Mouse (Mus musculus) erythroblast, adult 5-6 weeks (primary cell): ENCODE results near the gene Emc10. TPM values are rescaled to one million over a fixed set of nuclear protein-coding genes. Genes with fewer than 3 reads are reported as not detected.

ENCODE experiments used
- ATAC-seq: replicated peaks from 2 replicates; pipeline ENCODE4 v1.8.0; 2016; ENCODE audit warnings: moderate number of reproducible peaks, mild to moderate bottlenecking, moderate TSS enrichment, inconsistent platforms; ENCODE audit not compliant: poor library complexity, low FRiP score, severe bottlenecking
- total RNA-seq, 2 experiments: library from RNA; stranded (forward) in 1 of 2; stranded (reverse) in 1 of 2; fragments of 150-400 nt in 1 of 2; fragments of 200-764, 138-1000 nt in 1 of 2; gene quantifications; 2 replicates each; pipeline versions ENCODE4 v1.2.3 to v1.2.4; 2015 to 2017; ENCODE audit warnings: low replicate concordance in 2 of 2

The Emc10 gene
- total RNA-seq, 2 experiments from 2014 or later, result 13.4 to 17.9 TPM

GRCm38 (mm10) chr7:44527483-44528398 is 31.4 kb upstream of the Emc10 start:
- ATAC-seq, result no peak

DNA sequence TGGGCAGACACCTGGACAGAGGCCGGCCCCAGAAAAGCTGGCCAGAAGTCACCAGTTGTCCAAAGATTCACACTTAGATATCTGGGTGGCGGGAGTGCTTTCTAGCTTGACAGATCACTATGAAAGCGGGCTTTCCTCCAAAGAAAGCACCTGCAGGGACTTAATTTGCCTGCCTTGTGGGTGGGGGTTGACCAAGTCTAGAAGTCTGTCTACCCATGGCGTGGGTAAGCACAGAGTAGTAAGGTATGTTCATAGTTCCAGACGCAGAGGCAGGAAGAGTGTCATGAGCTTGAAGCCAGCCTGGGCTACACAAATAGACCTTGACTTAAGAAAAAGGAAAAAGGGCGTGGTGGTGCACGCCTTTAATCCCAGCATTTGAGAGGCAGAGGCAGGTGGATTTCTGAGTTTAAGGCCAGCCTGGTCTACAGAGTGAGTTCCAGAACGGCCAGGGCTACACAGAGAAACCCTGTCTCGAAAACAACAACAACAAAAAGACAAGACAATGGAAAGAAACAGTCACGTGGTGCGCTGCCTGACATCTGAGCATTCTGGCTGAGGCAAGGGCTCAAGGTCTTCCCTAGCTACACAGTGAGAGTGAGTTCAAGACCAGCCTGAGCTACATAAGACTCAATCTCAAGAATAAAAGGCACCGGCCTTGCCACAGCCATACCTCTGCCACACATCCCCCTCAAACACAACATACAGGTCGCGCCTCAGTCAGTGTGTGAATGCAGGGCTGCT is 30.3 kb upstream of the Emc10 start:
- ATAC-seq, result no peak

DNA sequence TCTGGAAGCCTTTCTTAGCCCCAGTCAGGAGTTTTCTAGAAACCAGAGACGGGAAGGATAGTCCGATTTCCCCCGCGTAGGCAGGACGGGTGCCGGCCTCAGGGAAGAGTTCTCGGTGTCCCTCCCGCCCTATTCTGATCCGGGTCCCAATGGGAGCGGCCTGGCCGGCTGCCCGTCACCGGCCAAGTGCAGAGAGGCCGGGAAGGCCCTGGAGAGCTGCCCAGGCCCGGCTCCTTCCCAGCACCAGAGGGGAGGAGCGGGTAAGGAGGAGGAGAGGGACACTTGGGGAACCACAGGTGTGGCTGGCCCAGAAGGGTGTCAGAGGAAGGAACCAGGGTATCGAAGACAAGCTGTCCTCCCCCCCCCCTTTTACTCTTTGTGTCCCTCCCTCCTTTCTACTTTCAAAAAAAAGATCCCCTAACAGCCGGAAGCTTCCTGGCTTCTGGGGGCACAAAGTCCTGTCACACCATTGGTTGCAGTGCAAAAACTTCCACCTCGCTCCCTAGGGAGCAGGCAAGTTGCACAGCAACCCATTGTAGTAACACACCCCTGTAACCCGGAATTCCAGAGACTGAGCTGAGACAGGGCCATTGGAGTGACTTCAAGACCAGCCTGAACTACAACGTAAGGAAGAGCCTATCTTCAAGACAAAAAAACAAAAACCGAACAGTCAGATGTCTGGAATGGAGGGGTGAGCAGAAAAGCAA is 28.9 kb upstream of the Emc10 start:
- no peak for ATAC-seq

- no peak for ATAC-seq
These were observed 28.2 kb upstream of the Emc10 start, which contains the start of gene Mybpc2 for GRCm38 (mm10) chr7:44524502-44524901. Gene Mybpc2 (minus strand): TSS chr7:44524656.

DNA sequence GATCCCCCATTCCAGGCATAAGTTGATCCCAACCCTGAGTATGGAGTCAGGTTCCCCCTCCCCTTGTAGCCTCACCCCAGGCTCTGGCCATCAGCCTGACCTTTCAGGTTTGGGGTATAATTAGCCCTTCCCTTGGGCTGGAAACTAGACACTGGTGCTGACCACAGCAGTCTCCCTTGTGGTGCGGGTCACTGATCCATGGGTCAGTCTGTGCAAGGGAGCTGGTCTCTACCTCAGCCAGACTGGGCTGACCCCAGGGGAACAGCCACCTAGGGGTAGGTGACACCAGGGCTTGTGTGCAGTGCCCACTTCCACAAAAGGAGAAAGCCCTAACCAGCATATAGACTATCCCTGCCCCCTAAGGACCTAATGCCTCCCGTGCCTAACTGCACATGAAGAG is 26.7 kb upstream of the Emc10 start:
- ATAC-seq, result no peak

- peak; percentile 22; the same call in 1 of the 2 replicates for ATAC-seq
These were observed 25.4 kb upstream of the Emc10 start for GRCm38 (mm10) chr7:44521710-44522109.

DNA sequence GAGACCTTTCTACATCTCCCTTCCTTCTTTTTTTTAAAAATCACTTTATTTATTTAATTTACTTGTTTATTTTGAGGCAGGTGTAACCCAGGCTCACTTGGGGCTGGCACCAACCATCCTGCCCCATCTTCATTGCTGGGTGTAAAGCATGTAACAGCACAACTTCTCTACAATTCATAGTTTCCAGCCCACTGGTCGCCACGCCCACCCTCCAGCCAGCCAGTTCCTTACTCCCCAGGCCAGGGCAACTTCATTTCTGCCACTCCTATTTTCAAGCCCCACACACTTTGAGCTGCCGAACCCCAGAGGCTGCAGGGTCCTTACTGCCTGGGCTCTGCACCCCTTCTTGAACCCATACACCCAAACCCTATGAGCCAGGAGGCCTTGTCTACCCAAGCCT is 24.7 kb upstream of the Emc10 start:
- ATAC-seq, result no peak

GRCm38 (mm10) chr7:44519240-44519913 is 23.0 kb upstream of the Emc10 start:
- peak; percentile 52 for ATAC-seq

- ATAC-seq, result no peak
These were observed 11.2 kb upstream of the Emc10 start for GRCm38 (mm10) chr7:44507491-44507890.

GRCm38 (mm10) chr7:44501563-44502115 is 5.3 kb upstream of the Emc10 start:
- ATAC-seq, result peak; percentile 66

DNA sequence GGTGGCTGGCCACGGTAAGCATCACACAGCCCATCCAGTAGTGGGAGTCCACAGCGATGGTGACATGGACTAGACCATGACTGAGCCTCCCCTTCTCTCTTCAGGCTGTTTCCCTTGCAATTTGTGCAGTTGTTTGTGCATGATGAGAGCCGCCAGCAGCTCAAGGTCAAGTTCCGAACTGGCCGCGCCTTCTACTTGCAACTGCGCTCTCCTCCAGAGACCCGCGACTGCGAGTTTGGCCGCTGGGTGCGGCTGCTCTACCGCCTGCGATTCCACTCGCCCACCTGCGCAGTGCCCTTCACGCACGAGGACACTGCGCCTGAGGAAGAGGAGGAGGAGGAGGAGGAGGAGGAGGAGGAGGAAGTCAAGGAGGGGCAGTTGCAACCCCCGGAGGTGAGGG is 3.7 kb upstream of the Emc10 start:
- ATAC-seq, result no peak

DNA sequence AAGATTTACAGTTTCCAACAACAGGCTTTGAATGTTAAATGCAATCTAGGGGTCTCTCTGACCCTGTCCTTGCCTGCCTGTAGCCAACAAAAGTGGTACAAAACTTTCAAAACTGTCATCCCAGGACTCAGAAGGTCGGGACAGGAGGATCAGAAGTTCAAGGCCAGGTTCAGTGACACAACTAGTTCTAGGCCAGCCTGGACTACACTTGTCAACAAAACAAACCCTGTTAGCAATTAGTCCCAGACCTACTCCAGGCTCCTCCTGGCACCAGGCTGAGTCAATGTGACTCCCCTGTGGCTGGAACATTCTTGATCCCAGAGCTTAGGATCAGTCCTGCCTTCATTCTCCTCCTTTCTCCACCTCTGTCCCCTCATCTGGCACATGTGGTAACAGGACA is 2.6 kb upstream of the Emc10 start:
- no peak for ATAC-seq

- ATAC-seq, result no peak
These were observed 1.2 kb upstream of the Emc10 start for GRCm38 (mm10) chr7:44497361-44498055.

DNA sequence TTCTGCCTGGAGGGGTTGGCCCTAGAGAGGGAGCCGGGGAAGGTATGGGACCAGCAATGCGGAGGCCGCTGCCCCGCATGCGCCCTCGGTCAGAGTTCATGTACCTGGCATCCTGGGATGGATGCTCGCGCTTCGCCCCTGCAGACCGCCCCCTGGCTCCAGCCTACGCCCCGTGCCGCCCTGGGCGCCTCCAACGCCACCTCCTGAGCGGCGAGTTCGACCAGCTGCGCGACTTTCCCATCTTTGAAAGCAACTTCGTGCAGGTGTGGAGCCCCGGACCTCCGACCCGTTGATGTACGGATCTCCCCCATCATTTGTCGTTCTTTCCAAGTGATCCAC is 411 bp upstream of the Emc10 start:
- peak; percentile 65 for ATAC-seq

DNA sequence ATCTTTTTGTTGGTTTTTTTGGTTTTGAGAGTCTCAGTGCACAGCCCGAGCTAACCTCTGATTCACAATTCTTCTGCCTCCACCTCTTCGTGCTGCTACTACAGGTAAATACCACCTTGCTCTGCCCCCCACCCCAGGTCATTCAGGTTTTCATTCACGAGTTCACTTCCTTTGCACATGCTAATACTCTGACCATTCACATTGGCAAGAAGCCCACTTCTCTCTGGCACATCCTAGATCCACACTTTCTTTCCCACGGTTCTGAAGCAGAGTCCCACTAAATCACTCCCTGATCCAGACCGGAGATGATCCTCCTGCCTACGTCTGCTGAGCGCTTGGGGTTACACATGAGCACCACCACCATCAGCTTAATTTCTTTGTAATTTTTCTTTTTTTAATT is 1.2 kb downstream of the Emc10 start:
- no peak for ATAC-seq

DNA sequence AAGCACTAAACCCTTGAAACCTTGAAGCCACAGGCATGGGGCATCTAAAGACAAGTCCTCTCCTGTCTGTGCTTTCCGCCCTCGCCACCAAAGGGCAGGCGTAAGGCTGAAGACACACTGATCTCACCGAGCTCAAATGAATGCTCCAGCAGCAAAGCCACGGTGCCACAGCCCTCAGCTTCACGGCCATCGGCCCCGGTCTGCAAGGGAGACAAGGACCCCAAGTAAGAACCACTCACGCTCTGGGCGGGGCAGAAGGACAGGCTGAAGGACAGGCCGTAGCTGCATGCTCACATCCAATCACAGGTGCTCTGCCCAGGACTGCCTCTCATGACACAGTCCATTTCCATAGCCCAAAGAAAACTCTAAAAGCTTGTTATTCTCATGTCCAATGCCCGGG is 1.6 kb downstream of the Emc10 start:
- ATAC-seq, result no peak

DNA sequence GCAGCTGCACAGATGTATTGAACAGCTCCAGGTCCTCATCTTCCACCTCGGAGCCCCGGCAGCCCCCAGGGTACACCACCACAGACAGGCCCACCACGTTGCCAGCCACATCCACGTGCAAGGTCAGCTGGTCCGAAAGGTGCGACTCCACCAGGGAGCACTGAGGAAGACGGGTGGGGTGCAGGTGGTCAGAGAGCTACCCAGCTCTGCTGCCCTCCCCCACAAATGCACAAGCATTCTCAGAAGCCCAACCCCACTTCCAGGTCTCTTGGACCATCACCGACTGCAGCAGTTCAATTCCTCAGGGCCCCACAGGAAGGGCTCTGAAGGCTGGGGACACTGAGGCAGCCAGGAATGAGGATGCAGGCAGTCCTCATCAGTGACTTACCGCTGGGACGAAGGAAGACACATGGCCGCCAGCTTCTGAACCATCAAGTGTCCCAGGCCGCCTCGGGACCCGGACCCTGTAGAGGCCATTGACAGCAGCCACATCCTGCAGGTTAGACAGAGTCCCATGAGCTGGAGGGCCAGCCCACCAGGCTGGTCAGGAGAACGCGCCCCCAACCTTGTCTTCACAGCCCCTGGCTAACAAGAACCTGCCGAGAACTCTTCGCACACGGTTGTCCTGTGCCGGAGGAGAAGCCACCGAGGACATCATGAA is 4.0 kb downstream of the Emc10 start:
- ATAC-seq, result no peak

- no peak for ATAC-seq
These were observed 4.9 kb downstream of the Emc10 start for GRCm38 (mm10) chr7:44491391-44491790.

GRCm38 (mm10) chr7:44490281-44490680 is 6.0 kb downstream of the Emc10 start:
- no peak for ATAC-seq
